Mouse (Mus musculus): ENCODE results near the gene Spata33. TPM values are rescaled to one million over a fixed set of nuclear protein-coding genes. Genes with fewer than 3 reads are reported as not detected.
"Not testable (repeated sequence)": the region's sequence is repeated elsewhere in the genome, so short reads cannot be mapped to it uniquely, and the experiment has no call there.

Gene Spata33
- 10 to 100 TPM; 28.5 to 31.6 TPM for total RNA-seq (2021)
- long read RNA-seq, experiment 1, transcript Spata33-201 (3 exons, 491 nt), result minor isoform, 6 of 28 reads
- long read RNA-seq, experiment 1, transcript Spata33-206 (2 exons, 569 nt), result major isoform, 13 of 28 reads
- long read RNA-seq, experiment 1, partial matches to known transcripts, result 2 of 28 reads
- long read RNA-seq, experiment 1, other reads (novel, unspliced or antisense), result 4 of 28 reads
- long read RNA-seq, experiment 2, partial matches to known transcripts, result 1 of 8 reads
- long read RNA-seq, experiment 2, other reads (novel, unspliced or antisense), result 0 of 8 reads

- DNase-seq, result peak; percentile 91
Observed at GRCm38 (mm10) chr8:123212321-123213117, at the start of gene Spata33, which contains the start of gene Chmp1a. Gene Spata33 (plus strand): TSS chr8:123212832. Gene Chmp1a (minus strand): TSS chr8:123212763.

- DNase-seq, result peak; percentile 78 to 85
Observed at GRCm38 (mm10) chr8:123181391-123181790, 31.2 kb upstream of the Spata33 start.

GRCm38 (mm10) chr8:123185566-123186409, 26.8 kb upstream of the Spata33 start, which contains the start of gene Dpep1:
Gene Dpep1 (plus strand): TSS chr8:123186242.
- peak; percentile 82 to 89 for DNase-seq

- DNase-seq, result no peak
Observed at GRCm38 (mm10) chr8:123188006-123188405, 24.6 kb upstream of the Spata33 start.

- peak in 1 of 2 experiments; percentile 35 for DNase-seq
Observed at GRCm38 (mm10) chr8:123188841-123189240, 23.8 kb upstream of the Spata33 start.

GRCm38 (mm10) chr8:123190678-123191077, 22.0 kb upstream of the Spata33 start:
- peak; percentile 75 to 89 for DNase-seq

GRCm38 (mm10) chr8:123191908-123192307, 20.7 kb upstream of the Spata33 start:
- no peak for DNase-seq

- no peak for DNase-seq
Observed at GRCm38 (mm10) chr8:123193771-123194170, 18.9 kb upstream of the Spata33 start.

GRCm38 (mm10) chr8:123197016-123197415, 15.6 kb upstream of the Spata33 start:
- DNase-seq, result not testable (repeated sequence)

GRCm38 (mm10) chr8:123199864-123200263, 12.8 kb upstream of the Spata33 start:
- DNase-seq, result no peak

- peak; percentile 51 to 87 for DNase-seq
Observed at GRCm38 (mm10) chr8:123202288-123202687, 10.3 kb upstream of the Spata33 start.

- DNase-seq, result no peak
Observed at GRCm38 (mm10) chr8:123203571-123203970, 9.1 kb upstream of the Spata33 start.

GRCm38 (mm10) chr8:123211876-123212275, 756 bp upstream of the Spata33 start:
- no peak for DNase-seq

GRCm38 (mm10) chr8:123213118-123213772, 613 bp downstream of the Spata33 start:
- DNase-seq, result peak in 1 of 2 experiments; percentile 48

- peak; percentile 55 to 84 for DNase-seq
Observed at GRCm38 (mm10) chr8:123215430-123215829, 2.8 kb downstream of the Spata33 start.

GRCm38 (mm10) chr8:123220917-123221316, 8.3 kb downstream of the Spata33 start:
- no peak for DNase-seq

- peak; percentile 96 to 98 for DNase-seq
Observed at GRCm38 (mm10) chr8:123224278-123225266, 11.9 kb downstream of the Spata33 start, which contains the start of gene Cdk10. Gene Cdk10 (plus strand): TSS chr8:123224842.

- DNase-seq, result no peak
Observed at GRCm38 (mm10) chr8:123228416-123228815, 15.8 kb downstream of the Spata33 start.

GRCm38 (mm10) chr8:123230326-123230725, 17.7 kb downstream of the Spata33 start:
- not testable (repeated sequence) for DNase-seq

GRCm38 (mm10) chr8:123231742-123232141, 19.1 kb downstream of the Spata33 start:
- peak in 1 of 2 experiments; percentile 28 for DNase-seq

All from heart, adult 18-20 months (tissue).